Mouse (Mus musculus) layer of hippocampus, adult 18-20 months (tissue): Measurements from ENCODE around the gene Lrtm2. TPM values are rescaled to one million over a fixed set of nuclear protein-coding genes. Genes with fewer than 3 reads are reported as not detected.
"Not testable (repeated sequence)": the region's sequence is repeated elsewhere in the genome, so short reads cannot be mapped to it uniquely, and the experiment has no call there.

Experiments used
- DNase-seq, 2 experiments: peaks; one replicate each; pipeline ENCODE4 v3.0.0; 2022; ENCODE audit warnings: low spot score in 2 of 2
- long read RNA-seq: library from polyadenylated mRNA; stranded (forward); transcript quantifications from one replicate; pipeline ENCODE4 v2.0.0, GENCODE M21; 2021
- total RNA-seq, 2 experiments: library from RNA; stranded (reverse); gene quantifications; 2 replicates each; pipeline ENCODE4 v1.2.3; 2021

The Lrtm2 gene
- total RNA-seq = 10 to 100 TPM; 44.3 to 47.4 TPM
- long read RNA-seq, partial matches to known transcripts = 3 of 7 reads
- long read RNA-seq, other reads (novel, unspliced or antisense) = 1 of 7 reads

- DNase-seq = peak; percentile 67 to 75
These were observed at the start of gene Lrtm2 for GRCm38 (mm10) chr6:119330506-119330905. Lrtm2 (minus strand) TSS chr6:119330766.

- no peak for DNase-seq
These were observed 48.1 kb upstream of the Lrtm2 start for GRCm38 (mm10) chr6:119378631-119379030.

GRCm38 (mm10) chr6:119377613-119378012 lies 47.0 kb upstream of the Lrtm2 start:
- no peak for DNase-seq

- DNase-seq = no peak
These were observed 44.5 kb upstream of the Lrtm2 start for GRCm38 (mm10) chr6:119375035-119375434.

GRCm38 (mm10) chr6:119373000-119373705 lies 42.6 kb upstream of the Lrtm2 start:
- no peak for DNase-seq

GRCm38 (mm10) chr6:119372237-119372636 lies 41.7 kb upstream of the Lrtm2 start:
- DNase-seq = no peak

GRCm38 (mm10) chr6:119371624-119372023 lies 41.1 kb upstream of the Lrtm2 start:
- DNase-seq = no peak

- no peak for DNase-seq
These were observed 36.8 kb upstream of the Lrtm2 start for GRCm38 (mm10) chr6:119367382-119367781.

- not testable (repeated sequence) for DNase-seq
These were observed 36.2 kb upstream of the Lrtm2 start for GRCm38 (mm10) chr6:119366800-119367199.

- no peak for DNase-seq
These were observed 33.0 kb upstream of the Lrtm2 start for GRCm38 (mm10) chr6:119363593-119363992.

GRCm38 (mm10) chr6:119360925-119361702 lies 30.5 kb upstream of the Lrtm2 start:
- no peak for DNase-seq

GRCm38 (mm10) chr6:119360250-119360649 lies 29.7 kb upstream of the Lrtm2 start:
- DNase-seq = not testable (repeated sequence)

GRCm38 (mm10) chr6:119358020-119358571 lies 27.5 kb upstream of the Lrtm2 start:
- DNase-seq = no peak

GRCm38 (mm10) chr6:119352501-119352900 lies 21.9 kb upstream of the Lrtm2 start:
- DNase-seq = no peak

GRCm38 (mm10) chr6:119351656-119352055 lies 21.1 kb upstream of the Lrtm2 start:
- DNase-seq = no peak

GRCm38 (mm10) chr6:119350703-119351198 lies 20.2 kb upstream of the Lrtm2 start:
- DNase-seq = no peak

GRCm38 (mm10) chr6:119348234-119348633 lies 17.7 kb upstream of the Lrtm2 start:
- peak; percentile 73 to 93 for DNase-seq

- no peak for DNase-seq
These were observed 17.2 kb upstream of the Lrtm2 start for GRCm38 (mm10) chr6:119347813-119348212.

- DNase-seq = no peak
These were observed 15.7 kb upstream of the Lrtm2 start for GRCm38 (mm10) chr6:119346257-119346656.

- peak in 1 of 2 experiments; percentile 60 for DNase-seq
These were observed 10.8 kb upstream of the Lrtm2 start for GRCm38 (mm10) chr6:119341409-119341808.

- no peak for DNase-seq
These were observed 7.8 kb upstream of the Lrtm2 start for GRCm38 (mm10) chr6:119338121-119338912.
